Mouse (Mus musculus) stomach, embryonic 14.5 days (tissue): ENCODE measurements around the gene Rnf166. TPM values are rescaled to one million over a fixed set of nuclear protein-coding genes. Genes with fewer than 3 reads are reported as not detected.

Source experiments
- ATAC-seq: fragments of 200-750 bp; cut with Nextera tagmentation; 2 replicates; pipeline ENCODE4 v1.8.0; 2017; ENCODE audit warnings: low read depth, moderate TSS enrichment; ENCODE audit not compliant: insufficient number of reproducible peaks, insufficient read depth, low FRiP score
- H3K27ac ChIP-seq: fragments of 300-500 bp; sonication (generic); 2 replicates; pipeline ENCODE4 v1.5.1; 2014; ENCODE audit warnings: mild to moderate bottlenecking, low read length, moderate library complexity, mixed read lengths
- H3K27me3 ChIP-seq: fragments of 300-500 bp; sonication (generic); 2 replicates; pipeline ENCODE4 v1.6.1; 2014; ENCODE audit warnings: low read length, control low read depth, mixed read lengths; ENCODE audit not compliant: control insufficient read depth, insufficient read depth
- H3K36me3 ChIP-seq: fragments of 300-500 bp; sonication (generic); 2 replicates; pipeline ENCODE4 v1.6.1; 2014; ENCODE audit warnings: mild to moderate bottlenecking, control low read depth, low read length, moderate library complexity, mixed read lengths; ENCODE audit not compliant: control insufficient read depth, insufficient read depth
- H3K4me1 ChIP-seq: fragments of 300-500 bp; sonication (generic); 2 replicates; pipeline ENCODE4 v1.6.1; 2014; ENCODE audit warnings: low read length, control low read depth, mixed read lengths; ENCODE audit not compliant: control insufficient read depth, insufficient read depth
- H3K4me2 ChIP-seq: fragments of 300-500 bp; sonication (generic); replicated peaks from 2 replicates; pipeline ENCODE4 v1.6.1; 2014; ENCODE audit warnings: low read depth, low read length, control low read depth
- H3K4me3 ChIP-seq: fragments of 300-500 bp; sonication (generic); 2 replicates; pipeline ENCODE4 v1.5.1; 2014; ENCODE audit warnings: low read depth, low read length, control low read depth
- H3K9ac ChIP-seq: fragments of 300-500 bp; sonication (generic); replicated peaks from 2 replicates; pipeline ENCODE4 v1.6.1; 2014; ENCODE audit warnings: low read depth, mild to moderate bottlenecking, control low read depth, low read length, moderate library complexity, mixed read lengths
- H3K9me3 ChIP-seq: fragments of 300-500 bp; sonication (generic); 2 replicates; pipeline ENCODE4 v1.6.1; 2016; ENCODE audit warnings: low read depth, low read length, control low read depth; ENCODE audit not compliant: control insufficient read depth
- WGBS: fragments of 180-500 bp; shearing (Covaris S2); extraction: QIAGEN DNeasy Blood & Tissue Kit; methylation state at CpG from one replicate; pipeline ENCODE4 v1.1.7; 2014; 5-methylcytosine and 5-hydroxymethylcytosine counted together
- polyA plus RNA-seq: library from polyadenylated mRNA; unstranded; fragments of >200 nt; fragmentation: Nextera tagmentation; extraction: Ambion mirVana; gene quantifications from 2 replicates; pipeline ENCODE4 v1.2.1, GENCODE M21; 2014

The Rnf166 gene
- polyA plus RNA-seq, 1 experiment from 2014 or later, result 31.5 TPM

- Histone ChIP-seq H3K27me3 (no peaks in the 10 kb centered on the region), H3K9me3 (no peaks in the 10 kb centered on the region), H3K4me2 (peak overlapping the region; percentile 75), H3K36me3 (peaks cover 9% of the 10 kb centered on the region), H3K27ac (peak overlapping the region; percentile 44), H3K4me1 (peaks cover 14% of the 10 kb centered on the region), H3K4me3 (peak overlapping the region; percentile 54), H3K9ac (peak overlapping the region; percentile 71)
- WGBS, result 33% methylated on average over 17 of the region's 18 CpGs
- peak; percentile 3; the same call in 1 of the 2 replicates for ATAC-seq
Measured at GRCm38 (mm10) chr8:122431694-122432442, 44.0 kb downstream of the Rnf166 start.

GRCm38 (mm10) chr8:122430646-122431045 is 45.2 kb downstream of the Rnf166 start:
- peaks cover 4% of the 10 kb centered on the region; the same call in 1 of the 2 replicates for H3K36me3 ChIP-seq
- ATAC-seq, result no peak
- H3K4me1 ChIP-seq, result peaks cover 14% of the 10 kb centered on the region
- 73% methylated on average over 3 of the region's 3 CpGs for WGBS
- H3K27me3 ChIP-seq, result no peaks in the 10 kb centered on the region
- H3K27ac ChIP-seq, result no peak overlapping the region
- H3K9ac ChIP-seq, result no peak overlapping the region
- H3K9me3 ChIP-seq, result no peaks in the 10 kb centered on the region
- H3K4me3 ChIP-seq, result no peak overlapping the region
- H3K4me2 ChIP-seq, result no peak overlapping the region

GRCm38 (mm10) chr8:122430058-122430636 is 45.7 kb downstream of the Rnf166 start:
- H3K9me3 ChIP-seq, result no peaks in the 10 kb centered on the region
- H3K36me3 ChIP-seq, result peaks cover 5% of the 10 kb centered on the region; the same call in 1 of the 2 replicates
- no peaks in the 10 kb centered on the region for H3K27me3 ChIP-seq
- no peak overlapping the region for H3K4me2 ChIP-seq
- H3K4me1 ChIP-seq, result peaks cover 14% of the 10 kb centered on the region
- no peak overlapping the region for H3K4me3 ChIP-seq
- no peak overlapping the region for H3K9ac ChIP-seq
- no peak for ATAC-seq
- no peak overlapping the region for H3K27ac ChIP-seq
- 76% methylated on average over 10 of the region's 10 CpGs for WGBS

GRCm38 (mm10) chr8:122428163-122428562 is 47.7 kb downstream of the Rnf166 start:
- no peak overlapping the region for H3K4me2 ChIP-seq
- no peaks in the 10 kb centered on the region for H3K27me3 ChIP-seq
- no peak for ATAC-seq
- no peak overlapping the region for H3K4me3 ChIP-seq
- peaks cover 8% of the 10 kb centered on the region for H3K36me3 ChIP-seq
- H3K4me1 ChIP-seq, result peaks cover 14% of the 10 kb centered on the region
- WGBS, result 89% methylated on average over 9 of the region's 9 CpGs
- H3K9ac ChIP-seq, result no peak overlapping the region
- no peak overlapping the region for H3K27ac ChIP-seq
- H3K9me3 ChIP-seq, result no peaks in the 10 kb centered on the region

DNA sequence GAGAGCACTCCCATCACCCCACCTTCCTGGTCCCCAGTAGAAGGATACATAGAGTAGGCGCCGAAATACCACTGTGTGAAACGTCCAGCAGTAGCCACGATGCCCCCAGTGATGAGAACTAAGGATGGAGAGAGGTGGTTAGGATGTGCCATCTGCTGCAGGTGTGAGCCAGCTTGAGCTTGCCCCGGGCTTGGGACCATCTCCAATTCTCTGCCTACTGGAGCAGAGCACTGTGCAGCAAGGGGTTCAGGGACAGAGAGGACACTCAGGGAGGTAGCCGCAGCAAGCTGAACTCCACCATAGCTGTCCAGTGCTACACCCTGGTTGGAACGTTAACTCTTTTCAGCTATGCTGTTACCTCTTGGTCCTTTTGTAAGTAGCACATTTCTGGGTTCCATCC is 48.3 kb downstream of the Rnf166 start:
- no peak overlapping the region for H3K4me3 ChIP-seq
- no peak for ATAC-seq
- no peak overlapping the region for H3K9ac ChIP-seq
- no peak overlapping the region for H3K27ac ChIP-seq
- H3K27me3 ChIP-seq, result no peaks in the 10 kb centered on the region
- H3K4me1 ChIP-seq, result peaks cover 10% of the 10 kb centered on the region
- H3K4me2 ChIP-seq, result no peak overlapping the region
- WGBS, result 93% methylated on average over 7 of the region's 7 CpGs
- H3K9me3 ChIP-seq, result no peaks in the 10 kb centered on the region
- H3K36me3 ChIP-seq, result peaks cover 8% of the 10 kb centered on the region

GRCm38 (mm10) chr8:122426145-122426544 is 49.7 kb downstream of the Rnf166 start:
- ATAC-seq, result no peak
- H3K4me2 ChIP-seq, result no peak overlapping the region

DNA sequence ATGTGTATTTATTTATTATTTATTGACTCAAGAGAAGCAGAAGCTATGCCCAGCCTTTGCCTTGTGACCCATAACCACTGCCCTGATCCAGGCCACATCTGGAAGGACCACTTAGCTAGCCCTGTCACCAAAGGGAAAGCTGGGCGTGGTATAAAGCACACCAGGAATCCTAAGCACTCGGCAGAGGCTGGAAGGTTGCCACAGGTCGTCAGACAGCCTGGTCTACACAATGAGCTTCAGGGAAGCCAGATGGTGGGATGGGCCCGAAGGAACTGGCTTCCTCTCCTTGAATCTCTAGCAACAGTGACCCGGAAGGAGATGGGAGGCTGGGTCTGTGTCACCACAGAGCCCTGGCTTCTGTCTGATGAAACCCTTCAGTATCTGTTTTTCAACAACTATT is 52.2 kb downstream of the Rnf166 start:
- Histone ChIP-seq H3K4me3 (no peak overlapping the region), H3K9ac (no peak overlapping the region), H3K4me1 (no peaks in the 10 kb centered on the region), H3K4me2 (no peak overlapping the region), H3K27ac (no peak overlapping the region), H3K9me3 (no peaks in the 10 kb centered on the region), H3K36me3 (peaks cover 12% of the 10 kb centered on the region), H3K27me3 (no peaks in the 10 kb centered on the region)
- WGBS, result 40% methylated on average over 5 of the region's 5 CpGs
- ATAC-seq, result no peak

More at GRCm38 (mm10) chr8:122426145-122426544, 49.7 kb downstream of the Rnf166 start:
- no peaks in the 10 kb centered on the region for H3K9me3 ChIP-seq
- no peak overlapping the region for H3K9ac ChIP-seq
- H3K4me1 ChIP-seq, result no peaks in the 10 kb centered on the region; the same call in 1 of the 2 replicates
- no peaks in the 10 kb centered on the region for H3K27me3 ChIP-seq
- H3K36me3 ChIP-seq, result peaks cover 8% of the 10 kb centered on the region
- H3K27ac ChIP-seq, result no peak overlapping the region
- WGBS, result 71% methylated on average over 9 of the region's 9 CpGs
- H3K4me3 ChIP-seq, result no peak overlapping the region

DNA sequence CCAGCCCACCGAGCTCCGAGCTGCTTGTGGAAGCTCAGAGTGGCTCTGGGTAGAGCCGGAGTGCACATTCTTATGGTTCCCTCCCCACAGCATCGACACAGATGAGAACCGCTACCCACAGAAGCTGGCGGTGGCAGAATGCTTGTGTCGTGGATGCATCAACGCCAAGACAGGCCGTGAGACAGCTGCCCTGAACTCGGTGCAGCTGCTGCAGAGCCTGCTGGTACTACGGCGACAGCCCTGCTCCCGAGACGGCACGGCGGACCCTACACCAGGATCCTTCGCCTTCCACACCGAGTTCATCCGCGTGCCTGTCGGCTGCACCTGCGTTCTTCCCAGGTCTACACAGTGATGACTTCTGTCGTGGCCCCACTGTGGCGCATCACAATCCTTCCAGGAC is 52.6 kb downstream of the Rnf166 start:
- no peaks in the 10 kb centered on the region for H3K4me1 ChIP-seq
- H3K4me2 ChIP-seq, result no peak overlapping the region
- H3K9me3 ChIP-seq, result no peaks in the 10 kb centered on the region
- H3K9ac ChIP-seq, result no peak overlapping the region
- no peak for ATAC-seq
- no peak overlapping the region for H3K27ac ChIP-seq
- H3K36me3 ChIP-seq, result peaks cover 16% of the 10 kb centered on the region
- WGBS, result 83% methylated on average over 24 of the region's 24 CpGs
- H3K27me3 ChIP-seq, result no peaks in the 10 kb centered on the region
- H3K4me3 ChIP-seq, result no peak overlapping the region
